Mouse (Mus musculus) G1E (cell line): Measurements from ENCODE around the gene Stx6. TPM values are rescaled to one million over a fixed set of nuclear protein-coding genes. Genes with fewer than 3 reads are reported as not detected.

Experiments
- ATAC-seq: 2 replicates; pipeline ENCODE4 v1.8.0; 2016; ENCODE audit warnings: mild to moderate bottlenecking; ENCODE audit not compliant: insufficient number of reproducible peaks, poor library complexity, low FRiP score, severe bottlenecking; ENCODE audit errors: extremely low read depth
- DNase-seq: peaks from one replicate; pipeline ENCODE4 v3.0.0; 2012; ENCODE audit warnings: low spot score
- H3K27me3 ChIP-seq: 2 replicates; pipeline ENCODE4 v1.6.1; 2012; ENCODE audit warnings: mild to moderate bottlenecking, low read length, inconsistent platforms; ENCODE audit not compliant: insufficient read depth
- H3K36me3 ChIP-seq: replicated peaks from 2 replicates; pipeline ENCODE3; 2012; ENCODE audit warnings: mild to moderate bottlenecking, inconsistent platforms
- H3K4me1 ChIP-seq: 2 replicates; pipeline ENCODE4 v1.6.1; 2012; ENCODE audit warnings: low read depth, low read length, inconsistent platforms, mixed read lengths; ENCODE audit not compliant: insufficient read depth
- H3K4me3 ChIP-seq: 2 replicates; pipeline ENCODE4 v1.5.1; 2012; ENCODE audit warnings: low read depth, mild to moderate bottlenecking, inconsistent platforms, low read length, moderate library complexity, mixed read lengths
- H3K9me3 ChIP-seq: replicated peaks from 2 replicates; pipeline ENCODE4 v1.6.1; 2012; ENCODE audit warnings: inconsistent platforms
- CTCF ChIP-seq: IDR thresholded peaks from 2 replicates; pipeline ENCODE4 v1.5.1; 2012; ENCODE audit warnings: low read depth, low read length, inconsistent platforms, mixed read lengths
- GATA1 ChIP-seq: IDR thresholded peaks from 2 replicates; pipeline ENCODE4 v1.6.1; 2012; ENCODE audit warnings: borderline replicate concordance, low read length, inconsistent platforms, mixed read lengths
- GATA2 ChIP-seq: IDR thresholded peaks from 2 replicates; pipeline ENCODE4 v1.6.1; 2012; ENCODE audit warnings: low read depth, low read length, inconsistent platforms, borderline replicate concordance
- POLR2AphosphoS5 ChIP-seq: IDR thresholded peaks from 2 replicates; pipeline ENCODE4 v1.6.1; 2012; ENCODE audit warnings: low read depth, low read length, inconsistent platforms; ENCODE audit not compliant: insufficient replicate concordance
- TAL1 ChIP-seq: conservative IDR thresholded peaks from 2 replicates; pipeline ENCODE4 v1.6.1; 2012; ENCODE audit warnings: low read depth, low read length, inconsistent platforms, mixed read lengths
- polyA plus RNA-seq: library from polyadenylated mRNA; stranded (reverse); fragments of >175 nt; gene quantifications from 2 replicates; pipeline ENCODE4 v1.2.3, GENCODE M21; 2012
- total RNA-seq, 2 experiments: library from RNA; stranded (forward) in 1 of 2; stranded (reverse) in 1 of 2; fragments of 200-1000 nt in 1 of 2; fragments of >200 nt in 1 of 2; fragmentation: Nextera tagmentation in 1 of 2; gene quantifications; 2 replicates each; pipeline ENCODE4 v1.2.3; 2014 to 2017

The Stx6 gene
- total and polyA plus RNA-seq, 3 experiments, result 27.5 to 117 (median 60.5) TPM

DNA sequence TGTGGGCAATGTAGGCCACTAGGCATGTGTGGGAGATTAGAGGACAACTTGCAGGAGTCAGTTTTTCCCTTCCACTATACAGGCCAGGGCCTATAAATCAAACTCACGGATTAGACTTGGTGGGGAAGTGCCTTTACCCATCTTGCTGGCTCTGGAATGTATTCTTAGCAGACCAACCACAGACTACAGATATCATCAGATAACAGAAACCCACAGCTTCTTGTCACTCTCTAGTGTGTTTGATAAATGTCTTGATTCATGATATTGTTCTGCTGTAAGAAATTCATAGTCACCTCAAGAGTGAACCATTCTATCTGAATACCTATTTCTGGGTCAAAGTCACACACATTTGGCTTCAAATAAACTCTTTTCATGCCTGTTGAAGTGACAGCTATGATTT lies 38.8 kb upstream of the Stx6 start:
- no peak for DNase-seq

DNA sequence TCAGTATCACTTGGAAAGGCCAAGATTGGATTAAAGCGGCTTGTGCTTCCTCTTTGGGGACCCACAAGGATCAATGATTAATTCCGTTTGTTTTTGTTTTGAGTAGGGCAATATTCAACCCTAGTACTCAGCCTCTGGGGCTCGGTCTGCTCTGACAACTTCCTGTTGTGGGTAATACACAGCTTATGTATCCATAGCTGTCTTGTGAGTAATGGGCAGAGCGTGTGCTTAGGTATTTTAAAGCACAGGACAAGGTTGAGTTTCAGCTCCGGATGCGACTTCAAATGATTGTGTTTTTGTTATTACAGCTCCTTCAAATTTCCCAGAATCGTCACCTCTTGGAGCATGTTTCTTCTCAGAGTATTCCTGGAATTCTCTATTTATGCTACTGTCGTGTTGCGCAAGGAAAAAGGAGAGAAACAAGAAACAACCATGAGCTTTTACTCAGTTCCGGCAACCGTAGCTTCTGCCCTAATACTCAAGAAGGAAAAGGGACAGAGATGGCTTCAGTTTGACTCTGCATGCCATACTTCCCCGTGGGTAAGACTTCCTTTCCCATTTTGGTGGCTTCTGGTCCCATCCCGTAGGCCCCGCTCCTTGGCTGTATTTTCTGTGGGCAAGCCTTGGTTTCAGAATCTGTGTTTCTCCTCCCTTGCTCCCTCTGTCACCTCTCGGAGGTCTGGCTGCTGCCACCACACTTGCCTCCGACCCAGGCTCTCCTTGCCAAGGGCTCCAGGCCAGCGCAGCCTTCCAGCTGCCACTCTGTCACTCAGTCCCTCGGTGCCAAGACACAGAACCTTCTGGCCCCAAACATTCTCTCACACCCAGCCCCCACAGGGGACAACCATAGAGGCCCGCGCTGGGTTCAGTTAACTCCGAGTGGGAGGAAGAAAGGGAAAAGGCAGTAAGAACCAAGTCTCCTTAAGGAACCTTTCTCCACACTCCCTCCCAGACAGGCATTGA lies 36.3 kb upstream of the Stx6 start:
- no peak for ATAC-seq
- TF ChIP-seq GATA2, result no peak
- no peak for TF ChIP-seq TAL1
- TF ChIP-seq POLR2AphosphoS5, result no peak
- TF ChIP-seq GATA1, result no peak
- TF ChIP-seq CTCF, result no peak
- no peak for DNase-seq
- Histone ChIP-seq H3K4me1 (no peaks in the 10 kb centered on the region; the same call in 1 of the 2 replicates), H3K9me3 (no peaks in the 10 kb centered on the region), H3K27me3 (peaks cover 36% of the 10 kb centered on the region), H3K4me3 (no peak overlapping the region), H3K36me3 (no peaks in the 10 kb centered on the region)

More for the DNA sequence above, 38.8 kb upstream of the Stx6 start:
- no peak for ATAC-seq
- H3K4me1 ChIP-seq, result peaks cover 2% of the 10 kb centered on the region; the same call in 1 of the 2 replicates
- H3K4me3 ChIP-seq, result no peak overlapping the region
- no peaks in the 10 kb centered on the region for H3K36me3 ChIP-seq
- TF ChIP-seq TAL1 (no peak), GATA2 (no peak), CTCF (no peak), GATA1 (no peak), POLR2AphosphoS5 (no peak)
- H3K27me3 ChIP-seq, result peaks cover 48% of the 10 kb centered on the region
- no peaks in the 10 kb centered on the region; the same call in 1 of the 2 replicates for H3K9me3 ChIP-seq

DNA sequence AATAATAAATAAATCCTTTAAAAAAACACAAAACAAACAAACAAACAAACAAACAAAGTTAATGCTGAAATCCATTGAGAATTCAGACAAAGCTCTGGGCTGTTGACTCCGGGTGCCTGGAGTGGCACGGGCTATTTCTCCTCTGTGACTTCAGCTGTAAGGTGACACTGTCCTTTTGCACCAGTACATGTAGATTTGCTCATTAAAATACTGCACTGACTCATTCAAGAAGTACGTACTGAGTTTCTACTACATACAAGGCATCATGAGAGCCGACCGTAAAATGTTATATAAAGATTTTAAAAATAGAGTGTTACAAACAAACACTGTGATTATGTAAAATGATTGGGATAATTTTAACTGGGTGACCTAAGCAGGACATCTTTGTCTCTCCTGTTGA lies 34.1 kb upstream of the Stx6 start:
- ATAC-seq (no peak), DNase-seq (no peak)
- Histone ChIP-seq H3K36me3 (no peaks in the 10 kb centered on the region), H3K27me3 (peaks cover 21% of the 10 kb centered on the region), H3K4me3 (no peak overlapping the region), H3K4me1 (no peaks in the 10 kb centered on the region), H3K9me3 (no peaks in the 10 kb centered on the region)
- TF ChIP-seq TAL1 (no peak), CTCF (no peak), GATA1 (no peak), POLR2AphosphoS5 (no peak), GATA2 (no peak)

DNA sequence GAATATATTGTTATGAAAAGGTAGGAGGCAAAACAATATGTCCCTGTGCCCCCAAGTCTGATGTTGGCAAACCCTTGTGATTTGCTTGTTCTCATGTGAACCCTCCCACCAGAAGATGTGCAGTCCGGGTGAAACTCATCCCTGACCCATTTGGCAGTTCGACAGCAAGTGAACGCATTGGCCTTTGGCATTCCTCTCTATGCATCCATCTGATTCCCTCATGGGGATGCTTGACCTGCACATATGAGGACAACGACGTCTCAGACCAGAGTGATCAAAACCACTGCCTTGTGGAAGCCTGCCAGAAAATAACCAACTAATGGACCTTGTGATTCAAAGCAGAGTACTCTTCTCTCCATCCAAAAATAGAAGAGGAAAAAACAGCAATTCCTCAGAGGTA lies 31.8 kb upstream of the Stx6 start:
- ATAC-seq (no peak), DNase-seq (no peak)
- H3K4me3 ChIP-seq, result no peak overlapping the region
- no peaks in the 10 kb centered on the region for H3K36me3 ChIP-seq
- TF ChIP-seq GATA1 (no peak), GATA2 (no peak), POLR2AphosphoS5 (no peak), CTCF (no peak)
- H3K4me1 ChIP-seq, result no peaks in the 10 kb centered on the region
- peaks cover 18% of the 10 kb centered on the region for H3K27me3 ChIP-seq
- H3K9me3 ChIP-seq, result no peaks in the 10 kb centered on the region

DNA sequence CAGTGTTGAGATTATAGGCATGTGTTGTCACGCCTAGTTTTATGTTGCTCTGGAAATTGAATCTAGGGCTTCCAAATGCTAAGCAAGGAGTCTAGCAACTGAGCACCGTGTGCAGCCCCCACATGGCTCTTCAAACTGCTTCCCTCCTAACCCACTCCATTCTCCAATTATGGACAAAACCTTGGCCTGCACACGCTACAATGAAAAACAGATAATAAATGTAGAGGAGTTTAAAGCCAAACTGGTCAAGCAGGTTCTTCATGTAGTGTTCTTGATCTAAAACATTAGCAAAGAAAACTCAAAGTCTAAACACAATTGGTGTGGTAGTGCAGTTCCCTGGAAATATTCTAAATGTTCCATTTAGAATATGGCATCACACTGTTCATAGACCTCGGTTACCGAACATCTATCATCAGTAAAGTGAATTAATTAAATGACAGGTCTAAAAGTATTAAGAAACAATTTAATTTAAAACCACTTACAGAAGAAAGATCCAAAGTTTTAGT lies 31.0 kb upstream of the Stx6 start:
- no peaks in the 10 kb centered on the region for H3K36me3 ChIP-seq
- H3K27me3 ChIP-seq, result peaks cover 19% of the 10 kb centered on the region
- no peak for DNase-seq
- no peaks in the 10 kb centered on the region for H3K9me3 ChIP-seq
- ATAC-seq, result no peak
- TF ChIP-seq GATA1 (no peak), TAL1 (no peak), GATA2 (no peak)
- H3K4me1 ChIP-seq, result no peaks in the 10 kb centered on the region
- H3K4me3 ChIP-seq, result no peak overlapping the region

DNA sequence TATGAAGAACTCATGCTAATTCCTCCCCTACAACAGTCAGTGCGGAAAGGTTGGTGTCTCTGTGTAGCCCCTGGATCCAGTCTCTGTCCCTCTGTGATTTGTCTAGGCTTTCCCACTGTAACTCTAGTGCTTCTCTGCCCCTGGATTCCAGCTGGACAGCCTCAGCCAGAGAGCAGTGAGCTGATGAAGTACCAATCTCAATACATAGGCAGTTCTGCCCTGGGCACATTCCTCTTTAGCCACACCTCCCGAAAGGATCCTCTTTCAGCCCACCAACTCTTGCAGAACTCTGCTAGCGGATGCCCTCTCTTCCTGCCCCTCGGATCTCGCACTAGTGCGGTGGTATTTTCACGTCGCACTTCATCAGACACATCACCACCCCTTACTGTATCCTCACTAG lies 23.6 kb upstream of the Stx6 start:
- Histone ChIP-seq H3K9me3 (no peaks in the 10 kb centered on the region), H3K36me3 (no peaks in the 10 kb centered on the region), H3K4me3 (no peak overlapping the region), H3K4me1 (no peaks in the 10 kb centered on the region), H3K27me3 (peaks cover 38% of the 10 kb centered on the region)
- DNase-seq (no peak), ATAC-seq (no peak)
- TF ChIP-seq GATA1, result no peak
- no peak for TF ChIP-seq POLR2AphosphoS5
- TF ChIP-seq TAL1, result no peak
- no peak for TF ChIP-seq CTCF
- no peak for TF ChIP-seq GATA2

DNA sequence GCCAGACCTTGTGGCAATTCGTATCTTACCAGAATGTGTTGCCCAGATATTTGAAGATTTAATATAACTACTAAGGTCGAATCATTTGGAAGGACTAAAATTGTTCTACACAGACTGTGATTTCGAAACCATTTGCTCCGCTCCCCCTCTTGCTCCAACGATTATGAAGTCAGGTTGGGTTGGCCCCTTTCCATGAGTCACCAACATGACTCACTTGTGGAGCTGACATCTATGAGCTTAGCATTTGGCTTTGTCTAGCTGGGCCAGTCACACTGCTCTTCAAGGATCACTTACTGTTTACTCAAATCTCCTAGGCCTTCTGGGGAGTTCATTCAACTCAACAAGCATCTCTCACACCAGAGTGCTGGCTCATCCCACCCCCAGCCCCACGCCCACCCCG lies 19.7 kb upstream of the Stx6 start:
- Histone ChIP-seq H3K4me3 (no peak overlapping the region), H3K4me1 (no peaks in the 10 kb centered on the region), H3K27me3 (peaks cover 30% of the 10 kb centered on the region), H3K9me3 (no peaks in the 10 kb centered on the region), H3K36me3 (no peaks in the 10 kb centered on the region)
- no peak for TF ChIP-seq GATA1
- TF ChIP-seq TAL1, result no peak
- TF ChIP-seq POLR2AphosphoS5, result no peak
- no peak for TF ChIP-seq GATA2
- TF ChIP-seq CTCF, result no peak
- DNase-seq (no peak), ATAC-seq (no peak)
